Mouse (Mus musculus) R1 (cell line): ENCODE data around the gene Slc41a1.

Experiments
- DNase-seq: peaks from one replicate; pipeline ENCODE4 v3.0.0-alpha.2; 2018; ENCODE audit warnings: low read depth, low spot score

Slc41a1 gene

DNA sequence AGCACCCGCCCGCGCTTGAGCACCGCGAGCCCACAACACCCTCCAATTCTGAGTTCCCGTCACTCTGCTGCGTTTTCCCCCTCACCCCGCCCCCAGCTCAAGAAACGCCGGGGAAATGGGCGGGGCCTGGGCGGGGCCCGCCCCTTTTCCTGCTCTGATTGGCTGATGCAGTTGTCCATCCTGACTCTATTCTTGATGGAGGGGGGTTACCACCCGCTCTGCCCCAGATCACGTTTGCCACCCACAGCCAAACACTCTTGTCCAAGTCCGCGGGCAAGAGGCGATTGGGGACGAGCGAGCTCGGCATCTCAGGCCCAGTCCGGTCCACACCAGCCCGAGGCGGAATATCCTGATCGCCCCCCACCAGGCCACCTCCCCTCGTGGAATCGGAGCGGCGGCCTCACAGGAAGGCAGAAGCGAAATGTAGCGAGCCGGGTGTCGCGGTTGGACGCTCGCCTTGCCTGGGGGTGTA is 530 bp downstream of the Slc41a1 start:
- peak; percentile 97 for DNase-seq

DNA sequence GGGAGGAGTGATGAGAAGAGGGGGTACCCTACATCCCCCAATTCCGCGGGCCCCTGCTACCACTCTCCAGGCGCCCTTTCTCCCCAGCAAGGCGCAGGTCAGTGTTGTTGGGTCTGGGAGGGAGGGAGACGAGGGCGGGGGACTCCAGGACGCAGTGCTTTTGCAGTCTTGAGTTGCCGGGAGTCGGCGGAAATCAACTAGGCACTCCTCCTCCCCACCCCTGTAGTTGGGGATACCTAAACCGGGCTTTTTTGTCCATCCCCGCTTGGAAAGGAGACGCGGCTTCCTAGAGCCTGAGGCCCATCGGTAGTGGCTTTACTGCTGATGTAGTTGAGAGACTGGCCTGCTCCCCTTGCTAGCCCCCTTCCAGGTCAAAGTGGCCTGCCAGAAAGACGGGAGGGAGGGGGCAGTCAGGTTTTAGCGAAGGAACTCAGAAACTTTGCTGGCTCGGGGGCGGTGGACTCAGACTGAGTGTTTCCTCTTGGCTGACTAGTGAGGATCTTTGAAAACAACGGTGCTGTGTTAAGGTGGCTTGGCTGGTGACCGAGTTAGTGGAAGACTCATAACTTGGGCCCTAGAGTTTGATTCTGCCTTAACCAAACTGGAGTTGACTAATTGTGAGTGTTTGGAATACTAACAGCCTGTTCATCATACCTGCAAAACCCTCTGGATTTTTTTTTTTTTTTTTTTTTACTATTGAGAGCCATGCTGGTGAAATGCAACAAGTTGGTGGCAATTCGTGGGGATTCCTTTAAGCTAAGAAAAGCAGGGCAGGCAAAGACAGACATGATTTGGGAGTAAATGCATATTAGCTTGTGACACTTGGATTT is 1.2 kb downstream of the Slc41a1 start:
- DNase-seq = peak; percentile 81

DNA sequence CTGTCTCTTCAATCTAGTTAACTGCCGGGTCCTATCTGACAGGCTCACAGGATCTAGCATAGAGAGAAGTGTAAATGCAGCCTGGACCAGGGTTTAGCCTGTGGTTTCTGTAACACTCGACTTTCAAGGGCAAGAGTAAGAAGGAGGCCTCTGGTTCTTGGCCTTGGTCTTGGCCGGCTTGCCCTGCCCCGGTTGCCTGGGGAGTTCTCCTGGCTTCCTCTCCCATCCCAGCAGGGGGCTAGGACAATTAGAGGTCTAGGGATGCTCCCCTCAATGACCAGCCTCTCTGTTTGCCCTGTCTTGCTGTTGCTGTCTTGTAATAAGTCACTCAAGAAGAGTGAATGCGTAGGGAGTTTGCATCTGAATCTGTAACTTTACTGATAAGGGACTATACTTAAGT is 2.0 kb downstream of the Slc41a1 start:
- DNase-seq = no peak

DNA sequence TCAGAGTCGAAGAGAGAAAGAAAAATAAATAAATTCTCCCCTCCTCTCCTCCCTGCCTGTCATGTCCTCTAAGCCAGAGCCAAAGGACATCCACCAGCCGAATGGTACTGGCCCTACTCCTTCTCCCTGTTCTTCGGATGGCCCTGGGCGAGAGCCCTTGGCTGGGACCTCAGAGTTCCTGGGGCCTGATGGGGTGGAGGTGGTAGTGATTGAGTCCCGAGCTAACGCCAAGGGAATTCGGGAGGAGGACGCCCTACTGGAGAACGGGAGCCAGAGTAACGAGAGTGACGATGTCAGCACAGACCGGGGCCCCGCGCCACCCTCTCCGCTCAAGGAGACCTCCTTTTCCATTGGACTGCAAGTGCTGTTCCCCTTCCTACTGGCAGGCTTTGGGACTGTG is 3.3 kb downstream of the Slc41a1 start:
- DNase-seq = no peak

DNA sequence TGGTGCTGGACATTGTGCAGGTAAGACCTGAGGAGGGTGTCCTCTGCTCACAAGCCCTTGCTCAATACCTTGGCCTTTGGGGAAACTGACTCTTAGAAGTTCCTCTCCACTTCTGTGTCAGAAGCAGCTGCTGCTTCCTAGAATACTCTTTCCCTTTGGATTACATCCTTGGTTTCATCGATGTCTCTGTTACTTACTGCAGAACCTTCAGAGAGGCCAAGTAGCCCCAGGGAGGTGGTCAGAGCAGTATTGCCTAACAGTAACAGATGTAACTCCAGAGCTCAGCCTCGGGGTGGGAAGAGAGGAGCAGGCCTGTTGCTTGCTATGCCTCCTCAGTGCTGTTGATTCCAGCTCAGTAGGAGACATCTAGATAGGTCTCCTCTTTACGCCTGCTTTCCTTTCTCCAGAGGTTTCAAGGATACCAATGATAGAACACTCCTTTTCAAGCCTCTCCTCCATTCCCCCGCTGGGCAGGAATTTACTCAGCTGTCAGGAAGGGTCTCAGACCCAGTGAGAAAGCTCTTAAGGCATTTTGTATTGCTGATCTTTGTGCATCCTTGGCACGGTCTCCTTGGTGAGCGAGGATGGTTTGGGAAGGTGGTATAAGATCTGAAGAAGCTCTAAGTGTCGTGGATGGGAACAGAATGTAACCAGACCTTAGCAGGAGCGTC is 3.8 kb downstream of the Slc41a1 start:
- peak; percentile 52 for DNase-seq

DNA sequence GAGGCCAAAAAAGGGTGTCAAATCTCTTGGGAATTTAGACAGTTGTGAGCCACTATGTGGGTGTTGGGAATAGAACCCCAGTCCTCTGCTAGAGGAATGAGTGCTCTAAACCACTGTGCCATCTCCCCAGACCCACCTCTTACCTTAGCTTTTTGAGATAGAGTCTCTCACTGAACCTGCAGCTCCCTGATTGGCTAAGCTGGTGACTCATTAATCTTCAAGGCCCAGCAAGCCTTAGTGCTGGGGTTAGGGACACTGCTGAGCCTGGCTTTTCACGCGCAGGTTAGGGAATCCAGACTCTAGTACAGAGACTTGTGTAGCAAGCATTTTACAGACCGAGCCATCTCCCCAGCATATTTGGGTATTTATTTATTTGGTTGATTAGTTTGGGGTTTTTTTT is 9.7 kb downstream of the Slc41a1 start:
- DNase-seq = no peak

DNA sequence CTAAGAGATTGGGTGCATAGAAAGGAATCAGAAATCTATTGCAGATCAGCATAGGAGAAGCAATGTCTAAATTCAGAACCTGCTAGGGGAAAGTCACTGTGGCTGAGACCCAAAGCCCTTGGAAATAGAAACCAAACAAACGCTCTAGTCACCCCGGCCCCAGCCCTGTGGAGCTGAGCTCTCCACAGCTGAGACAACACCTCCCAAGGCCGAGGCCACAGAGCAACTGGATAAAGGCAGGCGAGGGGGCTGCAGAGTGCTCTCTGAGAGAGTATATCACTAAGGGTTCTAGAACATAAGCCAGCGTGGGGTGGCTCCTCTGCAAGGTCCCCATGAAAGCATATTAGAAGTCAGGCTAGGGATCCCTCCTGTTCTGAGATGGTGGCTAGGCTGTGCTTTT is 11.2 kb downstream of the Slc41a1 start:
- no peak for DNase-seq

DNA sequence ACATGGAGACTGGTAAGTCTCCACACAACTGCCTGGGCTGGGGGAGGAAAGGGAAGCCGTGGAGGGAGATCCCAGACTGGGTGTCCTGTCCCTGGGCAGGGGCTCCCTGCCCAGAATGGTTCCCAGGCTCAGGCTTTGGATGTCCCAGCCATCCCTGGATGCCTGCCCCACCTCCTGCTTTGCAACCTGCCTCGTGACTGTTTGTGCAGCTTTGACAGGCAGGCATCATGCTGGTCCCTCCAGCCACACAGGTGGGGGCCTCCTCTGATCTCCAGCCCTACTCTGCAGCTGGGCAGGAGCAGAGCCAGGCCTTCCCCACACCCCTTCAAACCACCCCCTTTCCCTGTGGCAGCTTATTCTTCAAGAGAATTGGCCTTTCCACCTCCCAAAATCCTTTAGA is 12.0 kb downstream of the Slc41a1 start:
- DNase-seq = no peak

DNA sequence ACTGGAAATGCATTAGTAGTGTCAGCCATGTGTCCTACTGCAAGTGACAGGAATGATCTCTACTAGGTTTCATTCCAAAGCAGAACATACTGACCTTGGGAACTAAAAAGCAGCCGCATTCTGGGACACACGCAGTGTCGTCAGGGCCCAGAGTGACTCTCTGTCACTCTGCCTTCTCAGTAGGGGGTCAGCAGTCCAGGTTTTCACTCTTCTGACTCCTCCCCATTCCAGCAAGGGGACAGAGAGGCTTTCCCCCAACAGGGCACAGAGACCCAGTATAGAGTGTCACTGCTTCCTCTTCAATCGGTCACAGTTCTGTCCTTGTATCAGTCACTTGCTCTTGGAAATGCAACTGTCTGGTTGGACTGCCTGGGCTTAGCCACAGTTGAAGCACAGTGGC is 14.9 kb downstream of the Slc41a1 start:
- no peak for DNase-seq

DNA sequence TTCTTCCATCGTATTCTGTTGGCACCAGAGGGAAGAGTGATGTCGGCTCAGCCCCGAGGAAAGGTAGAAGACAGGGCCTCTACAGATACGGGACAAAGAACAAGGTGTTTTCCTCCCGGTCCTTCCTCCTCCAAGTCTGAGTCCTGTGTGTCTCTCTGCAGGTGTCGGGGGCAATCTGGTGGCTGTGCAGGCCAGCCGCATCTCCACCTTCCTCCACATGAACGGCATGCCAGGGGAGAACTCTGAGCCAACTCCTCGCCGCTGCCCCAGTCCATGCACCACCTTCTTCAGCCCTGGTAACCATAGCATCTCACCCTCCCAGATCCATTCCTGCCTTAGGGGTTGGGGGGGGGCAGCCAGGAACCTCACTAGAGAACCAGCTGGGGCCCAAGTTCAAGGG is 16.5 kb downstream of the Slc41a1 start:
- DNase-seq = no peak

DNA sequence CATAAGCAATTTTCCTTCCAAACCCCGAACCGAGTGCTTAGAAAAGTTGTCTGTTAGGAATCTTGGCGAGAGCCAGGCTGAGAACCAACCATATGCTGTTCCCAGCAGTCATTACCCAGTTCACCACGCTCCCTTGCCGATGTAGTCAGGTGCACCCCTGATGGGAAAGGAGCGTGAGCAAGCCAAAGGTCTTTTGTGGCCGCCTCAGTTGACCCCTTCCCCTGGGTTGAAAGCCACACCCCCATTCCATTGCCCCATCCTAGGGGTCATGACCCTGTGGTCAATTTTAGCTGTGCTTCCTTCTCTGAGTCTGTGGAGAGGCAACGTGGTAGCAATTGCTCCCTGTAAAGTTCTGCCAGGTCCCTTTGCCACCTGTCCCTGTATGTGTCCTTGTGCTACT is 17.6 kb downstream of the Slc41a1 start:
- peak; percentile 50 for DNase-seq

DNA sequence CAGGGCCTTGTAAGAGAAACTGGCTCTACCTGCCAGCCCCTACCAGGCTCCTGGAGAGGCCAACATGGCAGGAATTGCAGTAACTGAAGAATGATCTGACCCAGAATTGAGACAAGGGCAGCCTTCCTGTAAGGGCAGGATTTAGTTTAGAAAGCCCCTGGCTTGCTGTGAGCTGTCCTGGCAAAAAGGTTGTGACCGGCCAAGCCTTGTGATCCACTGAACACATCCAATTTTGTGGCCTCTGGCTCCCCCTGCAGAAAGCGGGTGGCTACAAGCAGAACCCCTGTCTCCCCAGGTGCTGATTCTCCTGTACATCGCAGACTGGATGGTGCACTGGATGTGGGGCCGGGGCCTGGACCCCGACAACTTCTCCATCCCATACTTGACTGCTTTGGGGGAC is 19.0 kb downstream of the Slc41a1 start:
- peak; percentile 67 for DNase-seq

DNA sequence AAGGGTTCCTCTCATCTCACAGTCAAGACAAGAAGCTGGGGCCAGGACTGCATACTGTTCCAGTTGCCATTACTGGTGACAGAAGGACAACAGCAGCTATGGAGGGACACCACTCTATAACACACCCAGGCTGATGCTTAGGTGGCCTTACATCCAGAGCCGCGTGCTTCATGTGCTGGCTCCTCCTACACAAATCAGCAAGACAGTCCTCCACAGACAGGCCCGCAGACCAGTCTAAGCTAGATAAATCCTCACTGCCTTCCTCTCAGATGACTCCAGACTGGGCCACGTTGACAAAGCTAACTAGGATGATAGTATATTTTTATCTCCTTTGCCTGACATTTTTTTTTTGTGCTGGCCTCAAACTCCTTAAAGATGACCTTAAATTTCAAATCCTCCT is 34.5 kb downstream of the Slc41a1 start:
- DNase-seq = no peak

DNA sequence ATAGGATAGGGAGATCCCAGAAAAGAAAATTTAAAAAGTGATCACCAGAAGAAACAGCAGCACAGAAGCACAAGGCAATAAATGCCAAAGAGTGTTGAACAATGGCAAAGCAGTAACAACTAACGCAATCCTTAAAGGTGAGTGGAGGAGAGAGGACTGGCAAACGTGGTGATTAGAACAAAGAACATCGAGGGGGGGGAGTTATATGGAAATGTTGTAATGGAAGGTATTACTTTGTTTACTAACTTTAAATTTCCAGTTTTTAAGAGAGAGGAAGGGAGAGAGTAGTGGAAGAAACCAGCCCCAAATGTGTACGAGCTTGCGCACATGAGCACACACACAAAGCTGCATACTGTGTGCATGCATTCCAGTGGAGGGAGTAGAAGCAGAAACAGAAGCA is 38.3 kb downstream of the Slc41a1 start:
- DNase-seq = no peak

DNA sequence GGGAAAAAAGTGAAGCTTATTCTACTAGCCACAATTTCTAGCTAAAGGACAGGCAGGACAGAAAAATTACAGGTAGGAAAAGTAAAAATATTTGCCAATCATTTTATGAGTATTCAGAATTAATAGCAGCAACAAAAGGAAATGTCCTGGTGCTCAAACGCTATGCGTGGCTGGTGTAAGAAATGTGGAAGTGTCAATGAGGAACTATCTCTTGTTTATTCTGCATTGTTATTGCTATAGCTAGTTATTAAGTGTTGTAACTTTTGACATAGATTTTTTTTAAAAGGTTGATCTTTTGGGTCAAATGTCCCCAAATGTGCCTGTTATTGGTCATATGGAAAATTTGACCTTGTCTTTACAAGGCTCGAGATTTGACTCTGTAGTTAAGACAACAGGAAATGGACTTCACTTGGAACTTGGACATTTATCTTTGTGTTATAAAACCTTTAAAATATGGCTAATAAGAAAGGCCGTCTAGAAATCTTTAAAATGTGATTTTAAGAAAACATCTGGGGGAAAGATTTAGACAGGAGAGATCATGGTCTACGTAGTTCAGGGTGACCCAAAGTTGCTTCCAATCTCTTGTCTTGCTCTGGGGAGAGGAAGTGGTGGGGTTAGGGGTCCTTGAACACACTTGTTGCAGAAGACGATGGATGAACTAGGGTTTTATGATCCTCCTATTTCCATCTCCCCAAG is 39.2 kb downstream of the Slc41a1 start:
- DNase-seq = no peak

DNA sequence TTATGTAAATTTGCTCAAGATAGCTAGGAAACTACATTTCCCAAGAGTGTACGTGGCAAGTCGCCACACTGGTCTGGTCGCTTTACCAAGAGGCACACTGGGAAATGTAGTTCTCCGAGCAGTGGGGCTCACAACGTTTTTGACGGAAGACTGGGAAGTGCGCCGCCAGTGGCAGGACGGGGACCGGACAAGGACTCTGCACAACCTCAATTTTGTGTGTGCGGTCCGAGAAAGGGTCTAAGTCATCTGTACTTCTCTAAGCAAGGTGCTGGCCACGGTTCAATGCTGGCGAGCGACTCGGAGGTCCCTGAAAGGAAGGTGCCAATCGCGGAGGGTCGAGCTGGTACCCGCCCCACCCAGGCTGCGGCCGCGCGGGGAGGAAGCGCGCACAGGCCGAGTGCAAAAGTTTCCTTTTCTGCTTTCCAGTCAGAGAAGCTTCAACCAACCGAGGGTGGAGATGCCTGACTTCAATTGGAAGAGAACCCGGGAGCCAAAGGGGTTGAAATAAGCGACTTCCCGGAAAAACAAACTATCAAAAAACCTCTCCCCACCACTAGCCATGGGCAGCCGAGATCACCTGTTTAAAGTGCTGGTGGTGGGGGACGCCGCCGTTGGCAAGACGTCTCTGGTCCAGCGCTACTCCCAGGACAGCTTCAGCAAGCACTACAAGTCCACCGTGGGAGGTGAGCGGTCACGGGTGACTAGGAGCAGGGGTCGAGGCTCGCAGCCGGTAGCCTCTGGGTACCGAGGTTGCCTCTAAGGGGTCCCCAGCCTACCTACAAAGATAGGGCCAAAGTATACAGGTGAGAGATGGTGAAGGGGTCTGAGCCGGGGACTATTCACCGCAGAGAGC is 40.0 kb downstream of the Slc41a1 start, which contains the start of gene Rab29:
TSS of gene Rab29 (plus strand) at position 132 of the 853 bp plus-strand sequence.
- DNase-seq = peak; percentile 97

DNA sequence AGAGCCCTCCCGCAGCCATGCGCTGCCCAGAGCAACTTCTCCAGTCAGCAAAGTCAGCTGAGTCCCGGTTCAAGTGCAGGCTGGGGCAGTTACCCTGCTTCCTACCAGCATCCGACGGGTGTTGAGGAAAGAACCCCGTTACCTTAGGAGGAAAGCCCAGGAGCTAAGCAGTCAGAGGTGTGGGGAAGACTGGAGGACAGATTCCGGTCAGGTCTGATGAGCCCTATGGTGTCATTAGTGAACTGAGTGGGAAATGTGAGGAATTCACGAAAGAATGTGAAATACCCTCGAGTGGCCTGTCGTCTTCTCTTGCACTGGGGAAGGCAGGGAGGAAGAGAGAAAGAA is 40.6 kb downstream of the Slc41a1 start:
- no peak for DNase-seq

DNA sequence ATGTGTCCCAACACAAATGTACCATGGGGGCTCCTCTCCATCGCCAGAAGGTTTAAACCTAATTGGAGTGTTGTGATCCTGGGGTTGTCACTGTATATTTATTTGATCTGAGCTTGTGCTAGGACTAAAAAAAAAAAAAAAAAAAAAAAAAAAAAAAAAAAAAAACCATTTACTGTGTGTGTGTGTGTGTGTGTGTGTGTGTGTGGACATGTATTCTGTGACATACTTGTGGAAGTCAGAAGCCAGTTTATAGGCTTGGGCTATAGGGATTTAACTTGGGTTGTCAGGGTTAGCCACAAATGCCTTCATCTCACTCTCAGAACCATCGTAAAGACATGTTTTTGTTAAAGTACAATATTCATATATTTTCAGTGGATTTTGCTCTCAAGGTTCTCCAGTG is 42.3 kb downstream of the Slc41a1 start:
- no peak for DNase-seq

DNA sequence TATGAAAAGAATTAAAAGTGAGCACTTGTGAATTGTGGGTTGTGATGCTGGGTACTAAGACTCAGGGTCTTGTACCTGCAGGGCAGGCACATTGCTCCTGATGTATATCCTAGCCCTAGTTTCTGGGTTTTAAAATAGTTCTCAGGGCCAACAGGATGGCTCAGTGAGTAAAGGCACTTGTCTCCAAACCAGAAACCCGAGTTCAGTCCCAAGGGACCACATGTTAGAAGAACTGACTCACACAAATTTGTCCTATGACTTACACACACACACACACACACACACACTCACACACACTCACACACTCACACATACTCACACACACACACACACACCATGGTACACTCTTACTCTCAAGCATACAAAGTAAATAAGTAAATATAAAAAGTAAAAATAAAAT is 45.6 kb downstream of the Slc41a1 start:
- DNase-seq = no peak

DNA sequence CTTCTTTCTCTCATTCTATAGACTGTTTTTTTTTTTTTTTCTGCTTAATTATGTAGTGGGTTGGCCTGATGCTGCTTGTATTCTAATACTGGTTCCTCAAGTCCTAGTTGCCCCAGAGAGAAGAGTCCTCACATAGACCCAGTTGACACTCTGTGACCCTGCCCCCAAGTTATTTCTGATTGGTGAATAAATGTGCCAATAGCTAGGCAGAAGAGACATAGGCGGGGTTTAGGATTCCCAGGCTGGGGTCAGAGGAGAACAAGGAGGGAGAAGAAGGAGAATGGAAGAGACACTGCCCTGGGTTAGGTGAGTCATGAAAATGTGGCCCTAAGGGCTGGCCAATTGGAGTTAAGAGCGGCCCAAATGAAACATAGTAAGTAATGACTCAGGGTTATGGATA is 52.5 kb downstream of the Slc41a1 start:
- DNase-seq = peak; percentile 79

DNA sequence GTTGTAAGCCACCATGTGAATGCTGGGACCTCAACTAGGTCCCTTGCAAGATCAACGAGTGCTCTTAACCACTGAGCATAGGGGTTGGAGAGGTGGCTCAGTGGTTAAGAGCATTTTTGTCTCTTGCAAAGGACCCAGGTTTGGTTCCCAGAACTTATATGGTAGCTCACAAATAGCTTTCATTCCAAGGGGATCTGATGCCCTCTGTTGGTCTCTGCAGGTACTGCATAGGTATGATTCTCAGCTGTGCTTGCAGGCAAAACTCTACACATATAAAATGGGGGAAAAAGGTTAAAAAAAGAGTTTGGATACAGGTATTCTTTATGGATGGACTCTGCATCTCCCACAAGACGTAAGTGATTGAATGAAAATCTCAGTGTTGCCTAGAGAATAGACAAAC is 55.5 kb downstream of the Slc41a1 start:
- DNase-seq = peak; percentile 83

DNA sequence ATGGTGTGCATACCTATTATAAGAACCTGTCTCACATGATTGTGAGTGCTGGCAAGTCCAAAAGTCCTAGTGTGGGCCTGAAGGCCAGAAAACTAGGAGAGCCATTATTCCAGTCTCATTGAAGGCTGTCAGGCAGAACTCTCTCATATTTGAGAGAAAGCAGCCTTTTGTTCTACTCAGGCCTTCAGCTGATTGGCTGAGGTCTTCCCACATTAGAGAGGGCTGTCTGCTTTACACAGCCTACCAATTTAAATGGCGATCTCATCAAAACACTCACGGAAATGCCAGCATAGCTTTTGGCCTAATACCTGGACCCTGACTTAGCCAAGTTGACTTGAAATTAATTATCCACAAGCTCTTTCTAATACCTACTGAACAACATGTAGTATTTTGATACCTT is 58.9 kb downstream of the Slc41a1 start:
- DNase-seq = peak; percentile 48
